Mouse (Mus musculus) 3134 (cell line): ENCODE results near the gene Mprip.
"Not testable (repeated sequence)": the region's sequence is repeated elsewhere in the genome, so short reads cannot be mapped to it uniquely, and the experiment has no call there.

Source experiments
- DNase-seq: peaks from one replicate; pipeline ENCODE4 v3.0.0-alpha.2; 2011; ENCODE audit warnings: low spot score; ENCODE audit not compliant: insufficient read length; ENCODE audit errors: extremely low read depth

Gene Mprip

GRCm38 (mm10) chr11:59661005-59661404 lies at the start of gene Mprip:
Gene Mprip (plus strand): TSS chr11:59661305.
- DNase-seq = no peak

GRCm38 (mm10) chr11:59611646-59612045 lies 49.5 kb upstream of the Mprip start:
- DNase-seq = no peak

GRCm38 (mm10) chr11:59614120-59614519 lies 47.0 kb upstream of the Mprip start:
- peak; percentile 68 for DNase-seq

- not testable (repeated sequence) for DNase-seq
These were observed 44.1 kb upstream of the Mprip start for GRCm38 (mm10) chr11:59616986-59617385.

- DNase-seq = no peak
These were observed 38.9 kb upstream of the Mprip start for GRCm38 (mm10) chr11:59622214-59622613.

GRCm38 (mm10) chr11:59624017-59624630 lies 37.0 kb upstream of the Mprip start:
- DNase-seq = peak; percentile 61

GRCm38 (mm10) chr11:59626192-59626591 lies 34.9 kb upstream of the Mprip start:
- no peak for DNase-seq

- DNase-seq = no peak
These were observed 32.9 kb upstream of the Mprip start for GRCm38 (mm10) chr11:59628177-59628576.

GRCm38 (mm10) chr11:59629871-59630270 lies 31.2 kb upstream of the Mprip start:
- DNase-seq = no peak

GRCm38 (mm10) chr11:59631980-59632379 lies 29.1 kb upstream of the Mprip start:
- DNase-seq = no peak

GRCm38 (mm10) chr11:59633037-59633436 lies 28.1 kb upstream of the Mprip start:
- no peak for DNase-seq

- DNase-seq = no peak
These were observed 27.0 kb upstream of the Mprip start for GRCm38 (mm10) chr11:59634001-59634660.

GRCm38 (mm10) chr11:59635251-59635795 lies 25.8 kb upstream of the Mprip start:
- DNase-seq = no peak

- peak; percentile 69 for DNase-seq
These were observed 25.0 kb upstream of the Mprip start for GRCm38 (mm10) chr11:59635821-59636694.

GRCm38 (mm10) chr11:59636695-59637414 lies 24.2 kb upstream of the Mprip start:
- no peak for DNase-seq

GRCm38 (mm10) chr11:59639957-59640643 lies 21.0 kb upstream of the Mprip start:
- DNase-seq = no peak

- peak; percentile 56 for DNase-seq
These were observed 19.9 kb upstream of the Mprip start for GRCm38 (mm10) chr11:59641227-59641626.

- DNase-seq = no peak
These were observed 18.7 kb upstream of the Mprip start for GRCm38 (mm10) chr11:59642420-59642819.

- no peak for DNase-seq
These were observed 16.1 kb upstream of the Mprip start for GRCm38 (mm10) chr11:59645036-59645435.

GRCm38 (mm10) chr11:59649058-59649457 lies 12.0 kb upstream of the Mprip start:
- no peak for DNase-seq
